Mouse (Mus musculus): Measurements from ENCODE around the gene Rcn3. TPM values are rescaled to one million over a fixed set of nuclear protein-coding genes. Genes with fewer than 3 reads are reported as not detected.
A peak's percentile ranks its signal among the peaks of the same experiment; 100 is the strongest.

Gene Rcn3
- total RNA-seq, 1 experiment: 137 TPM

DNA sequence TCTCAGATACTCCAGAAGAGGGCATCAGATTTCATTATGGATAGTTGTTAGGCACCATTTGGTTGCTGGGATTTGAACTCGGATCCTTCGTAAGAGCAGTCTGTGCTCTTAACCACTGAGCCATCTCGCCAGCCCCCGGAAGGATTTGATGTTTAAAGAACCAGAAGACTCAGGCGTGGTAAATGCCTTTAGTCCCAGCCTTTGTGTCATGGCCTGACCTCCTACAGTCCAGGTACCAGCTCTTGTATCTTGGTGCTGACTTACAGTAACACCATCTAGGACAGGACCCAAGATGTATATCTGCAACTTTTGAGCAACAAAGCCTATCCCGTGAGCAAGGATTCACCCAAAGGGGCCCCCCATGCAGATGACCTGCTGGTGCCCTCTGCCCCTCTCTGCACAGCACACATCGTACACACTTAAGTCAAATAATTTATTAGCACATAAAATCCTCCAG, 33.2 kb upstream of the Rcn3 start:
- TF ChIP-seq MAFK (IDR thresholded peaks at IDR 0.05; ENCODE audit: insufficient read depth, low read depth, low read length) (no peak), ZNF384 (IDR thresholded peaks at IDR 0.05; ENCODE audit: low read depth, low read length) (no peak), CHD2 (IDR thresholded peaks at IDR 0.05; ENCODE audit: low read depth, low read length) (no peak), HCFC1 (IDR thresholded peaks at IDR 0.05; ENCODE audit: borderline replicate concordance, insufficient read depth, low read length) (no peak), ZC3H11A (IDR thresholded peaks at IDR 0.05; ENCODE audit: borderline replicate concordance, low read depth, low read length) (no peak)
- H3K9ac ChIP-seq (ENCODE audit: insufficient read depth, low read depth, low read length, poor library complexity, severe bottlenecking): peak overlapping the region; percentile 100; the same call in 1 of the 2 replicates
- H3K4me1 ChIP-seq (ENCODE audit: control insufficient read depth in 2 of 2, insufficient read depth in 2 of 2, low read length in 2 of 2, poor library complexity in 1 of 2): peaks cover 0 to 7% of the 10 kb centered on the region in 2 experiments; a peak in 1 of 4 replicates
- H3K27ac ChIP-seq (ENCODE audit: insufficient read depth, low read depth, low read length, poor library complexity, severe bottlenecking): peak overlapping the region; percentile 96; the same call in 1 of the 2 replicates
- peak overlapping the region in 1 of 2 experiments; percentile 99; a peak in 2 of 4 replicates for H3K4me3 ChIP-seq (ENCODE audit: insufficient read depth in 1 of 2, low read depth in 1 of 2, low read length in 2 of 2, poor library complexity in 1 of 2, severe bottlenecking in 1 of 2)
- in situ Hi-C loops (cut with MboI; ENCODE audit: low sequenced_read_pairs in 2 of 2, unreplicated experiment in 2 of 2): no loop called here
- DNase-seq (ENCODE audit: low read depth, low spot score): peak; percentile 63
- peaks cover 67% of the 10 kb centered on the region for H3K36me3 ChIP-seq (ENCODE audit: control insufficient read depth, insufficient read depth, low read length, poor library complexity, severe bottlenecking)
- no peaks in the 10 kb centered on the region for H3K9me3 ChIP-seq (ENCODE audit: control insufficient read depth, insufficient read depth, low read depth, low read length)

DNA sequence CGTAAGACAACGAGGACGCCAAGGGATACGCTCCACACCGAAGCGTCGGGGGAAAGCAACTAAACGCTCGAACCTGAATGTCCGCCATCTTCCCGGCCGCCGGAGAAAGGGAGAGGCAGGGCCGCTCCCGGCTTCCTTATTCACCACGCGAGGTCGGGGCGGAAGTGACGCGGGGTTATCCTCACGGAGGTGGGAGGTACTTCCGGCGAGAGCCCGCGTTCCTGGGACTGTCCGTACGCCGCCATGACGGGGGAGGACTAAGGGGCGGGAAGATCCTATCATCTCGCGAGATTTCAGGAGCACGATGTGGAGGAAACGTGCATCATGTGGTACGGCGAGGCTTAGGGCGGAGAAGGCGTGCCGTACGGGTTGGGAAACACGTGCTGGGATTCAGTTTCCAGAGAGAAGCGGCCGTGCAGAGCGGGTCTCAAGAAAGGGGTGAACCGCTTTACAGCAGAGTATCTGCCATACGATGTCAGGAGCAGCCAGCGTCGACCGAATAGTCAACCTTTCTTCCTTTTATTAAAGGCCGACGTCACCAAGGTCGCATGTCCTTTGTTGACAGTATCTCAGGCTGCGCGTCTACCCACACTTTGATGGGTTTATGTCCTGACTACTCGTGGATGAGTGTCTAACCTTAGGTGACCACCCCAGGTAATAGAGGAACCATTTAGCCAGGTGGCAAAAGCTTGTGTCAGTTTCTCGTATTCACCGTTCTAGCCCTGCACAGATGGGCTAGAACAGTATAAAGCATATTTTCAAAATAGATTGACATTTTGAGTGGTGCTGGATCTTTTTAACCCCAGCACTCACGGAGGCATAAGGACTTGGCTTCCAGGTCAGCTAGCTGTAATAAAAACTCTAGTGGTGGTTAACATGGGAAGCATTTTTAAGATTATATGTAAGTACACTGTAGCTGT, 32.5 kb upstream of the Rcn3 start, which contains the start of gene Rps11:
Gene Rps11, minus strand, starts transcription at position 216 of the 920 bp plus-strand sequence.
- Histone ChIP-seq H3K4me1 (ENCODE audit: control insufficient read depth in 2 of 2, insufficient read depth in 2 of 2, low read length in 2 of 2, poor library complexity in 1 of 2) (peaks cover 0 to 11% of the 10 kb centered on the region in 2 experiments; a peak in 2 of 4 replicates), H3K4me3 (ENCODE audit: insufficient read depth in 1 of 2, low read depth in 1 of 2, low read length in 2 of 2, poor library complexity in 1 of 2, severe bottlenecking in 1 of 2) (peak within 1 kb of the TSS; percentile 93 to 99), H3K36me3 (ENCODE audit: control insufficient read depth, insufficient read depth, low read length, poor library complexity, severe bottlenecking) (peaks cover 72% of the 10 kb centered on the region), H3K9ac (ENCODE audit: insufficient read depth, low read depth, low read length, poor library complexity, severe bottlenecking) (peak within 1 kb of the TSS; percentile 100), H3K9me3 (ENCODE audit: control insufficient read depth, insufficient read depth, low read depth, low read length) (no peaks in the 10 kb centered on the region), H3K27ac (ENCODE audit: insufficient read depth, low read depth, low read length, poor library complexity, severe bottlenecking) (peak within 1 kb of the TSS; percentile 96)
- in situ Hi-C loops (cut with MboI; ENCODE audit: low sequenced_read_pairs in 2 of 2, unreplicated experiment in 2 of 2): no loop called here
- peak; percentile 99 for DNase-seq (ENCODE audit: low read depth, low spot score)
- TF ChIP-seq ZC3H11A (IDR thresholded peaks at IDR 0.05; ENCODE audit: borderline replicate concordance, low read depth, low read length): no peak
- peak; percentile 73; the same call in 1 of the 2 replicates for TF ChIP-seq HCFC1 (IDR thresholded peaks at IDR 0.05; ENCODE audit: borderline replicate concordance, insufficient read depth, low read length)
- TF ChIP-seq CHD2 (IDR thresholded peaks at IDR 0.05; ENCODE audit: low read depth, low read length): peak; percentile 94

DNA sequence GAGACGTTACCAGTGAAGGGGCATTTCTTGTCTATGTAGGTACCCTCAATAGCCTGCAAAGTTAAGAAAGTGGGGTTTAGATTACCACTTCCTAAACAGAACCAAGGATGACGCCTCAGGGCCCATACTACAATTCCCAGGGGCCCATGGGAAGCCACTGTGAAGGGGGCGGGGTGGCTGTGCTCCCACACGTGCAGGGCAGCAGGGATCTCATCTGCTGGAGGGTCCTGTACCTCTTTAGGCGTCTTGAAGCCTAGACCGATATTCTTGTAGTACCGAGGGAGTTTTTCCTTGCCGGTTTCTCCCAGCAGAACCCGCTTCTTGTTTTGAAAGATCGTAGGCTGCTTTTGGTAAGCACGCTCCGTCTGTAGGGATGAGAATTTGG, 31.2 kb upstream of the Rcn3 start:
- Histone ChIP-seq H3K4me1 (ENCODE audit: control insufficient read depth in 2 of 2, insufficient read depth in 2 of 2, low read length in 2 of 2, poor library complexity in 1 of 2) (peaks cover 0 to 17% of the 10 kb centered on the region in 2 experiments; a peak in 2 of 4 replicates), H3K27ac (ENCODE audit: insufficient read depth, low read depth, low read length, poor library complexity, severe bottlenecking) (peak overlapping the region; percentile 95; the same call in 1 of the 2 replicates), H3K9ac (ENCODE audit: insufficient read depth, low read depth, low read length, poor library complexity, severe bottlenecking) (peak overlapping the region; percentile 99), H3K4me3 (ENCODE audit: insufficient read depth in 1 of 2, low read depth in 1 of 2, low read length in 2 of 2, poor library complexity in 1 of 2, severe bottlenecking in 1 of 2) (peak overlapping the region; percentile 93 to 98), H3K9me3 (ENCODE audit: control insufficient read depth, insufficient read depth, low read depth, low read length) (no peaks in the 10 kb centered on the region), H3K36me3 (ENCODE audit: control insufficient read depth, insufficient read depth, low read length, poor library complexity, severe bottlenecking) (peaks cover 69% of the 10 kb centered on the region)
- TF ChIP-seq HCFC1 (IDR thresholded peaks at IDR 0.05; ENCODE audit: borderline replicate concordance, insufficient read depth, low read length) (peak; percentile 73; the same call in 1 of the 2 replicates), ZNF384 (IDR thresholded peaks at IDR 0.05; ENCODE audit: low read depth, low read length) (no peak)
- in situ Hi-C loops (cut with MboI; ENCODE audit: low sequenced_read_pairs in 2 of 2, unreplicated experiment in 2 of 2): no loop called here
- DNase-seq (ENCODE audit: low read depth, low spot score): no peak

DNA sequence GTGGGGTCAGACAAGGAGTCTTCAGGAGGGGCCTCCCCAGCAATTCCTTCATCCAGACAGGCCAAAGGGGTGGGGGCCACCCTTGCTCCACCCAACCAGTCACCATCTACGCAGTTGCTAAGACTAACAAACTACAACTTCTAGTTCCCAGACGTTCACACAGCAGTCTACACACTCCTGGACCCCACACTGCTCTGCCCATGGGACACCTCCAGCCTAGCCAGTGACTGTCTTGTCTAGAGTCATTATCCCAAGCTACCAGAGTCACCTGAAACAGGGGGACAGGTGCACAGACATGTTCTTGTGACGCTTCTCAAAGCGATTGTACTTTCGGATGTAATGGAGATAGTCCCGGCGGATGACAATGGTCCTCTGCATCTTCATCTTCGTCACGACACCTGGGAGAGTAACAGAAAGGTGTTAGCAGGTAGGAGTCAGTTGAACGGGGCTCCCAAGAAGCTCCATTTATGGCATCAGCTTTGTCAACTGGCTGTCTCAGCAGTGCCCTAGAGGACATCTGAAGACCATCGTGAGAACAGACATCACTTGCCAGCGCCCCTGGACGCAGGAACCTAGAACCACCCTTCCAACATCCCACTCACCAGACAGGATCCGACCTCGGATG, 30.7 kb upstream of the Rcn3 start:
- TF ChIP-seq MAFK (IDR thresholded peaks at IDR 0.05; ENCODE audit: insufficient read depth, low read depth, low read length): no peak
- TF ChIP-seq ZNF384 (IDR thresholded peaks at IDR 0.05; ENCODE audit: low read depth, low read length): no peak
- TF ChIP-seq CHD2 (IDR thresholded peaks at IDR 0.05; ENCODE audit: low read depth, low read length): no peak
- TF ChIP-seq HCFC1 (IDR thresholded peaks at IDR 0.05; ENCODE audit: borderline replicate concordance, insufficient read depth, low read length): no peak
- no peak for TF ChIP-seq ZC3H11A (IDR thresholded peaks at IDR 0.05; ENCODE audit: borderline replicate concordance, low read depth, low read length)
- peaks cover 65% of the 10 kb centered on the region for H3K36me3 ChIP-seq (ENCODE audit: control insufficient read depth, insufficient read depth, low read length, poor library complexity, severe bottlenecking)
- in situ Hi-C loops (cut with MboI; ENCODE audit: low sequenced_read_pairs in 2 of 2, unreplicated experiment in 2 of 2): no loop called here
- peaks cover 0 to 17% of the 10 kb centered on the region in 2 experiments; a peak in 2 of 4 replicates for H3K4me1 ChIP-seq (ENCODE audit: control insufficient read depth in 2 of 2, insufficient read depth in 2 of 2, low read length in 2 of 2, poor library complexity in 1 of 2)
- H3K9ac ChIP-seq (ENCODE audit: insufficient read depth, low read depth, low read length, poor library complexity, severe bottlenecking): peak overlapping the region; percentile 99
- H3K9me3 ChIP-seq (ENCODE audit: control insufficient read depth, insufficient read depth, low read depth, low read length): no peaks in the 10 kb centered on the region
- H3K27ac ChIP-seq (ENCODE audit: insufficient read depth, low read depth, low read length, poor library complexity, severe bottlenecking): peak overlapping the region; percentile 6
- peak overlapping the region; percentile 93 to 98 for H3K4me3 ChIP-seq (ENCODE audit: insufficient read depth in 1 of 2, low read depth in 1 of 2, low read length in 2 of 2, poor library complexity in 1 of 2, severe bottlenecking in 1 of 2)
- DNase-seq (ENCODE audit: low read depth, low spot score): no peak
